Mouse (Mus musculus) hindbrain, embryonic 14.5 days (tissue): ENCODE results near the gene Clec1a. TPM values are rescaled to one million over a fixed set of nuclear protein-coding genes. Genes with fewer than 3 reads are reported as not detected.

Experiments used
- ATAC-seq: fragments of 200-750 bp; cut with Nextera tagmentation; 2 replicates; pipeline ENCODE4 v1.8.0; 2017; ENCODE audit warnings: moderate number of reproducible peaks, mild to moderate bottlenecking, moderate TSS enrichment, moderate library complexity; ENCODE audit not compliant: low FRiP score
- DNase-seq: peaks from one replicate; pipeline ENCODE4 v3.0.0-alpha.2; 2015; ENCODE audit warnings: low spot score
- H3K27ac ChIP-seq: fragments of 300-500 bp; sonication (generic); 2 replicates; pipeline ENCODE4 v1.5.1; 2014; ENCODE audit warnings: mild to moderate bottlenecking, moderate library complexity
- H3K27me3 ChIP-seq: fragments of 300-500 bp; sonication (generic); 2 replicates; pipeline ENCODE4 v1.6.1; 2014; ENCODE audit warnings: mild to moderate bottlenecking, low read length, mixed read lengths; ENCODE audit not compliant: control insufficient read depth, insufficient read depth
- H3K36me3 ChIP-seq: fragments of 300-500 bp; sonication (generic); replicated peaks from 2 replicates; pipeline ENCODE4 v1.6.1; 2014; ENCODE audit not compliant: control insufficient read depth, insufficient read depth
- H3K4me1 ChIP-seq: fragments of 300-500 bp; sonication (generic); replicated peaks from 2 replicates; pipeline ENCODE4 v1.6.1; 2014; ENCODE audit warnings: antibody characterized with exemption, low read length, mixed read lengths; ENCODE audit not compliant: control insufficient read depth, insufficient read depth
- H3K4me2 ChIP-seq: fragments of 300-500 bp; sonication (generic); replicated peaks from 2 replicates; pipeline ENCODE4 v1.6.1; 2014; ENCODE audit warnings: mild to moderate bottlenecking, moderate library complexity
- H3K4me3 ChIP-seq: fragments of 300-500 bp; sonication (generic); replicated peaks from 2 replicates; pipeline ENCODE4 v1.5.1; 2014; ENCODE audit warnings: mild to moderate bottlenecking, low read length
- H3K9ac ChIP-seq: fragments of 300-500 bp; sonication (generic); 2 replicates; pipeline ENCODE4 v1.6.1; 2014
- H3K9me3 ChIP-seq: fragments of 300-500 bp; sonication (generic); 2 replicates; pipeline ENCODE4 v1.6.1; 2016; ENCODE audit warnings: low read length; ENCODE audit not compliant: control insufficient read depth
- whole genome bisulfite sequencing: fragments of 180-500 bp; shearing (Covaris S2); extraction: QIAGEN DNeasy Blood & Tissue Kit; methylation state at CpG from one replicate; pipeline ENCODE4 v1.1.7; 2014; 5-methylcytosine and 5-hydroxymethylcytosine counted together
- polyA plus RNA-seq: library from polyadenylated mRNA; unstranded; fragments of >200 nt; fragmentation: Nextera tagmentation; extraction: Ambion mirVana; gene quantifications from 2 replicates; pipeline ENCODE4 v1.2.1, GENCODE M21; 2014

Gene Clec1a
- polyA plus RNA-seq, 1 experiment from 2014 or later, result 1.9 TPM

GRCm38 (mm10) chr6:129385774-129386173, 66.0 kb downstream of the Clec1a start, which contains the start of gene Clec12b:
TSS of gene Clec12b (minus strand) at chr6:129385874.
- DNase-seq (no peak), ATAC-seq (no peak)
- WGBS, result 67% methylated on average over 2 of the region's 2 CpGs
- Histone ChIP-seq H3K9ac (no peak within 1 kb of the TSS), H3K27me3 (no peaks in the 10 kb centered on the region), H3K27ac (no peak within 1 kb of the TSS), H3K36me3 (no peaks in the 10 kb centered on the region), H3K4me3 (no peak within 1 kb of the TSS), H3K4me1 (no peaks in the 10 kb centered on the region), H3K4me2 (no peak within 1 kb of the TSS), H3K9me3 (no peaks in the 10 kb centered on the region)

- Histone ChIP-seq H3K4me2 (no peak overlapping the region), H3K9ac (no peak overlapping the region), H3K9me3 (no peaks in the 10 kb centered on the region), H3K4me1 (no peaks in the 10 kb centered on the region), H3K36me3 (no peaks in the 10 kb centered on the region), H3K27ac (no peak overlapping the region), H3K4me3 (no peak overlapping the region), H3K27me3 (no peaks in the 10 kb centered on the region)
- no peak for DNase-seq
- whole genome bisulfite sequencing, result 49% methylated on average over 4 of the region's 4 CpGs
- ATAC-seq, result no peak; the same call in 1 of the 2 replicates
These were observed 66.8 kb downstream of the Clec1a start for GRCm38 (mm10) chr6:129385000-129385399.

DNA sequence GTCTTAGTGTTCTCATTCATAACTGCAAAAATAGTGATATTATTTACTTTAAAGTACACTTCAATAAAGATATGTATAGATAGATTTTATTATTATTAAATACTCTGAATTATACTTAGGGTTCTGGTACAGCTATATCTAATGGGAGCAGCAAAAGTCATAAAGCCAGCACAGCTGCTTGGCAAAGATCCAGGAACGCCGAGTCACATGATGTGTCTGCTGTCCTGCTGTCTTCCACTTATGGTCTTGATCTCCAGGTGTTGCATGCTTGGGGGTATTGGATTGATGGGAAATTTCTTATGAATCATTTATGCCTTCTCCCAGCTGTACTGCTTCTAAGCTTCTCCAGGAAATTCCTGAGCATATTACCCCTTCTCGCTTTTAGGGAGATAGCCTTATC, 68.3 kb downstream of the Clec1a start:
- ATAC-seq, result no peak
- Histone ChIP-seq H3K27me3 (no peaks in the 10 kb centered on the region), H3K9ac (no peak overlapping the region), H3K4me2 (no peak overlapping the region), H3K4me3 (no peak overlapping the region), H3K27ac (no peak overlapping the region), H3K36me3 (no peaks in the 10 kb centered on the region), H3K9me3 (no peaks in the 10 kb centered on the region), H3K4me1 (no peaks in the 10 kb centered on the region)
- 83% methylated on average over 3 of the region's 3 CpGs for WGBS
- DNase-seq, result no peak

GRCm38 (mm10) chr6:129381736-129382135, 70.1 kb downstream of the Clec1a start:
- ATAC-seq (no peak), DNase-seq (no peak)
- Histone ChIP-seq H3K4me1 (no peaks in the 10 kb centered on the region), H3K27me3 (no peaks in the 10 kb centered on the region), H3K9me3 (no peaks in the 10 kb centered on the region), H3K4me2 (no peak overlapping the region), H3K36me3 (no peaks in the 10 kb centered on the region), H3K4me3 (no peak overlapping the region), H3K27ac (no peak overlapping the region), H3K9ac (no peak overlapping the region)
- 81% methylated on average over 1 of the region's 1 CpGs for WGBS

DNA sequence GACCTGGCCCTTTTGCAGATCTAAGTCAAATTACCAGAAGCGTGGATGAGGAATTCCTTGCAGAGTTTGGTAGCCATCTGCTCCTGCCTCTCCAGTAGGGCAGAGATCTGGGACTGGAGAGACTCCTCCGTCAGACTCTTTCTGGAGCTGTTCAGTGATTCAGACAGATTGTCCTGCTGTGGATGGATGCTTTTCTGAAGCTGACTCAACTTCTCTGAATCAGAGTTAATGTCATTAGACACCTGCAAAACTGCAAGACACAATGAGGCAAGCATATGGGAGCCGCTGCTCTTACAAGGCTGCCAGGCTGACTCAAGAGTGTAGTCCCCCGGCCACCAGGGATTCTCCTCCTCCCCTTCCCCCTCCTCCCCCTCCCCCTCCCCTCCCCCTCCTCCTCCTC, 71.3 kb downstream of the Clec1a start:
- Histone ChIP-seq H3K9ac (no peak overlapping the region), H3K9me3 (0 out of 2 replicates have a peak, but pooled peaks cover 5% of the 10 kb centered on the region), H3K27ac (no peak overlapping the region), H3K4me2 (no peak overlapping the region), H3K4me3 (no peak overlapping the region), H3K4me1 (no peaks in the 10 kb centered on the region), H3K36me3 (no peaks in the 10 kb centered on the region), H3K27me3 (no peaks in the 10 kb centered on the region)
- DNase-seq (no peak), ATAC-seq (no peak)
- 61% methylated on average over 4 of the region's 4 CpGs for WGBS

GRCm38 (mm10) chr6:129374937-129375471, 76.8 kb downstream of the Clec1a start:
- H3K9ac ChIP-seq, result no peak overlapping the region
- 0 out of 2 replicates have a peak, but pooled peaks cover 5% of the 10 kb centered on the region for H3K9me3 ChIP-seq
- no peak overlapping the region for H3K27ac ChIP-seq
- 88% methylated on average over 2 of the region's 2 CpGs for WGBS
- H3K27me3 ChIP-seq, result no peaks in the 10 kb centered on the region
- H3K4me1 ChIP-seq, result no peaks in the 10 kb centered on the region
- DNase-seq (no peak), ATAC-seq (no peak)
- no peak overlapping the region for H3K4me2 ChIP-seq
- H3K36me3 ChIP-seq, result no peaks in the 10 kb centered on the region
- no peak overlapping the region for H3K4me3 ChIP-seq

Other genes starting within 250 kb of the Clec1a start
- gene Cd69, start 176.6 kb downstream of the Clec1a start, polyA plus RNA-seq, result not detected in 2 replicates
- gene 4922502D21Rik, start 120.2 kb downstream of the Clec1a start, polyA plus RNA-seq, result 0.12 TPM in 1 of 2 replicates, not detected in the other
- 0.32 and 0.44 TPM in 2 replicates for gene Clec12a, start 109.3 kb downstream of the Clec1a start, polyA plus RNA-seq
- gene Clec12b, start 66.1 kb downstream of the Clec1a start, polyA plus RNA-seq, result 0.41 and 0.51 TPM in 2 replicates
- 0.63 and 1.4 TPM in 2 replicates for gene Clec1b, start 54.7 kb downstream of the Clec1a start, polyA plus RNA-seq
- gene Clec9a, start 43.1 kb downstream of the Clec1a start, polyA plus RNA-seq, result 0.16 and 0.33 TPM in 2 replicates
- not detected in 2 replicates for gene Olr1, start 55.2 kb upstream of the Clec1a start, polyA plus RNA-seq
- gene Tmem52b, start 60.6 kb upstream of the Clec1a start, polyA plus RNA-seq, result 0.24 TPM in 1 of 2 replicates, not detected in the other
- gene Gabarapl1, start 81.2 kb upstream of the Clec1a start, polyA plus RNA-seq, result 74.7 and 80.9 TPM in 2 replicates
- gene Klre1, start 125.9 kb upstream of the Clec1a start, polyA plus RNA-seq, result not detected in 2 replicates
- not detected in 2 replicates for gene Klrd1, start 139.8 kb upstream of the Clec1a start, polyA plus RNA-seq
- gene Klrk1, start 171.9 kb upstream of the Clec1a start, polyA plus RNA-seq, result 0.13 TPM in 1 of 2 replicates, not detected in the other
- not detected in 2 replicates for gene Klrc3, start 191.3 kb upstream of the Clec1a start, polyA plus RNA-seq
- gene Klrc2, start 208.7 kb upstream of the Clec1a start, polyA plus RNA-seq, result not detected in 2 replicates
- gene Klrc1, start 227.0 kb upstream of the Clec1a start, polyA plus RNA-seq, result not detected in 2 replicates